Mouse (Mus musculus): ENCODE data around the gene Nox4.
"Not testable (repeated sequence)": the region's sequence is repeated elsewhere in the genome, so short reads cannot be mapped to it uniquely, and the experiment has no call there.

The Nox4 gene

DNA sequence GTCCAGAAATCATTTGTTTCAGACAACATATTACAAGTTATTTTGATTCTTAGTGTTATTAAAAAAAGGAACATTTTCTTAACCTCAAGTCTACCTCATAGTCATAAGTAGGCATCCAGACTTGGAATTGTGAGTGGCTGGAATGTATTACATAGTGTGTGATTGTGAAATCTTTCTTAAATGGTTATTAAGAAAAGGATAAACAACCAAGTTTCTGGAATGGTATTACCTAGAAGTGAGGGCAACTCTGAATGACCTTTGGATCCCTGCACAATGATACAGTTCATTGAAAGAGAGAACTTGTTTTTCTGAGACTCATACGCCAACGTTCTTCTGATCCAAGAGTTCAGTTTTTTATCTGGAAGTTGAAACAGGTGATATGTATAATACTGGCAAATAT lies 125.4 kb downstream of the Nox4 start:
- DNase-seq (ENCODE audit: low spot score in 2 of 2), result no peak

DNA sequence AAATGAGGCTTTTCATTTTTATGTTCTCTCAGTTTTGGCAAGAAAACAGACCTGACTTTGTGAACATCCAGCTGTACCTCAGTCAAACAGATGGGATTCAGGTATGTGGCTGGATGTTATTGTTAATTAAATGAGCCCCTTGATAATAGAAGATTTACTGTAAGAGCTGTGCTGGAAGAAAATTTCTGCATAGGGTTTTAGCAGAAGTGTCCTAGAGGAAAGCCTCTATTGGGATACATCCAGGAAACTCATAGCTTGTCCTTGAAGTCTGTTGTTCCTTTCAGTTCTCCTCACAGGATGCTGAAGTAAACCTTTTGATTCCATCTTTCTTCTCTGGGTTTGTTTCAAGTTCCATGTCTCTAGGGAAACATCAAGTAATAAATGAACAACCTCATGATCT lies 128.4 kb downstream of the Nox4 start:
- DNase-seq (ENCODE audit: low spot score in 2 of 2), result no peak

DNA sequence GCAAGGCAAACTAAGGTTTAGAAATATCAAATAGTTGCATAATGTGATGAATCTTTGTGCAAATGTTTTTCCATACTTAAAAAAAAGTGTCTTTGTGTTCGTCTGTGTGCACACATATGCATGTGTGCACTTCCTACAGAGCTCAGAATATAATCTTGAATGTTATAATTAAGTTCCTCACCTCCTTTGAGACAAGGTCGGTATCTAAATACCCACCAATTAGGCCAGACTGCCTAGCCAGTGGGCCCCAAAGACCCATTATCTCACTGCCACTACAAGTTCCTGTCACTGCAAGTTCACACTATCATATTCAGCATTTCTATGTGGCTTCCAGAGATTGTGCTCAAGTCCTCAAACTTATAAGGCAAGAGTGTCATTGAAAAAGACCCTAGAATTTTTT lies 129.0 kb downstream of the Nox4 start:
- DNase-seq (ENCODE audit: low spot score in 2 of 2), result no peak

DNA sequence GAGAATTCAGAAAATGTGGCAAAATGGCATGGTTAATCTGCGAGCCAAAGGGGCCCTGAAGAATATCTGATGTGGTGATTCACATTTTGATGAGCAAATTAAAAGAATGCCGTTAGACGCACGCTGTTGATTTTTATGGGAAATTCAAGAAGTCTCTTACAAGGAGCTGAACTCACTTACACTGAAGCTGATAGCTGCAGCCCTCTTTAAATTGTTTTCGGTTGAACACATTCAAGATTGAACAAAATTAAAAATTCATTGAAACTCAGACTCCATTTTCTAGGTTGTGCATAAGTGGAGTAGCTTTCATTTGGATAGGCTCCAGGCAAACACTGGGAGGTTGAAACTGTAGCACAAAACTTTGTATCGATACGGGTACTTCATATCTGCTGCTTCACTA lies 151.1 kb downstream of the Nox4 start:
- no peak for DNase-seq (ENCODE audit: low spot score in 2 of 2)

DNA sequence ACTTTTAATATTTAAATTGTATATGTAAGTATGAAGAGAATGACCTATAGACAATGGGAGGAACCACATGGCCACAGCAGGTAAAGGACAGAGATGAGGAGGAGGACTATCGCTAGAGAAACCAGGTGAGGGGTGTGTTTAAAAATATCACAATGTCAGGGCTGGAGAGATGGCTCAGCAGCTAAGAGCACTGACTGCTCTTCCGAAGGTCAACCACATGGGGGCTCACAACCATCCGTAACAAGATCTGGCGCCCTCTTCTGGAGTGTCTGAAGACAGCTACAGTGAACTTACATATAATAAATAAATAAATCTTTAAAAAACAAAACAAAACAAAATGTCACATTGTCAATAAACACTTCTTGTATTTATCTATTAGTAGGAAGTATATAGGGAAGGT lies 165.5 kb downstream of the Nox4 start:
- DNase-seq (ENCODE audit: low spot score in 2 of 2), result not testable (repeated sequence)

DNA sequence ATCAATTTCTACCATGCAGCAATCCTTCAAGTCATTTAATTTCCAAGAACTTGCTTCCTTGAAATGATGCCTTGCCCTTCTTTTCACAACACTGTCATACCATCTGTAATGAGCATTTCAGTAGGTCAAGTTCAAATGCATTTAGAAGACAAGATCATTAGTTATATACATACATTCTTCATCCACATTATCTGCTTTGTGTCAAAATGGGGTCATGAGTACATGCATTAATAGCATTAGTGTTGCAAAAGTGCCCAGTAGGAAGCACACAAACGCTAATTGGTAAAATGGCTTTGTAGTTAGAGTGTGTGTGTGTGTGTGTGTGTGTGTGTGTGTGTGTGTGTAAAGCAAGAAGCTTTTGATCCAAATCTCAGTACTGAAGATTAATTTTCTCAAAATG lies 167.4 kb downstream of the Nox4 start:
- DNase-seq (ENCODE audit: low spot score in 2 of 2), result no peak

Measured in heart, adult 9 months (tissue).